Mouse (Mus musculus) liver, embryonic 14.5 days (tissue): Measurements from ENCODE around the gene Adam19. TPM values are rescaled to one million over a fixed set of nuclear protein-coding genes. Genes with fewer than 3 reads are reported as not detected.

Source experiments
- ATAC-seq: fragments of 200-750 bp; cut with Nextera tagmentation; 2 replicates; pipeline ENCODE4 v1.8.0; 2017; ENCODE audit warnings: moderate number of reproducible peaks, mild to moderate bottlenecking, moderate library complexity; ENCODE audit not compliant: insufficient read depth
- DNase-seq, 3 experiments: peaks; one replicate each; pipeline ENCODE4 v3.0.0-alpha.2; 2012 to 2013; ENCODE audit warnings: low read depth in 3 of 3, low spot score in 3 of 3
- H3K27ac ChIP-seq: fragments of 300-500 bp; sonication (generic); 2 replicates; pipeline ENCODE4 v1.5.1; 2014; ENCODE audit warnings: moderate library complexity, mild to moderate bottlenecking, control low read depth, inconsistent platforms
- H3K27me3 ChIP-seq: fragments of 300-500 bp; sonication (generic); 2 replicates; pipeline ENCODE4 v1.6.1; 2014; ENCODE audit warnings: mild to moderate bottlenecking, low read length, moderate library complexity; ENCODE audit not compliant: control insufficient read depth, insufficient read depth
- H3K36me3 ChIP-seq: fragments of 300-500 bp; sonication (generic); replicated peaks from 2 replicates; pipeline ENCODE4 v1.6.1; 2014; ENCODE audit warnings: low read depth; ENCODE audit not compliant: control insufficient read depth, insufficient read depth
- H3K4me1 ChIP-seq, 2 experiments: fragments of 200-500 bp in 1 of 2; fragments of 300-500 bp in 1 of 2; sonication (generic) in 1 of 2; replicated peaks; 2 replicates each; pipeline ENCODE4 v1.6.1; 2012 to 2014; ENCODE audit warnings: antibody characterized with exemption in 1 of 2, inconsistent platforms in 1 of 2, low read length in 1 of 2; ENCODE audit not compliant: control insufficient read depth in 2 of 2, insufficient read depth in 2 of 2
- H3K4me2 ChIP-seq: fragments of 300-500 bp; sonication (generic); 2 replicates; pipeline ENCODE4 v1.6.1; 2014; ENCODE audit warnings: low read depth, mild to moderate bottlenecking, control low read depth, moderate library complexity
- H3K4me3 ChIP-seq, 2 experiments: fragments of 200-500 bp in 1 of 2; fragments of 300-500 bp in 1 of 2; sonication (generic) in 1 of 2; 2 replicates each; pipeline ENCODE4 v1.5.1; 2012 to 2014; ENCODE audit warnings: low read depth in 2 of 2, low read length in 2 of 2, mild to moderate bottlenecking in 2 of 2, control low read depth in 1 of 2, inconsistent platforms in 1 of 2, moderate library complexity in 1 of 2; ENCODE audit not compliant: insufficient read depth in 1 of 2
- H3K9ac ChIP-seq: fragments of 300-500 bp; sonication (generic); replicated peaks from 2 replicates; pipeline ENCODE4 v1.6.1; 2014; ENCODE audit warnings: mild to moderate bottlenecking, control low read depth, moderate library complexity
- H3K9me3 ChIP-seq: fragments of 300-500 bp; sonication (generic); 2 replicates; pipeline ENCODE4 v1.6.1; 2016; ENCODE audit warnings: low read length, mixed read lengths; ENCODE audit not compliant: control insufficient read depth
- CTCF ChIP-seq: IDR thresholded peaks from 2 replicates; pipeline ENCODE4 v1.5.1; 2016; ENCODE audit warnings: antibody characterized with exemption, low read depth, control low read depth
- EP300 ChIP-seq: IDR thresholded peaks from 2 replicates; pipeline ENCODE4 v1.6.1; 2016; ENCODE audit warnings: antibody characterized with exemption, low read depth
- WGBS: fragments of 180-500 bp; shearing (Covaris S2); extraction: QIAGEN DNeasy Blood & Tissue Kit; methylation state at CpG from one replicate; pipeline ENCODE4 v1.1.7; 2014; ENCODE audit not compliant: insufficient replicate concordance; 5-methylcytosine and 5-hydroxymethylcytosine counted together
- polyA plus RNA-seq, 2 experiments: library from polyadenylated mRNA; depleted of rRNA in 1 of 2; stranded (reverse) in 1 of 2; unstranded in 1 of 2; fragments of >200 nt; fragmentation: Nextera tagmentation in 1 of 2; extraction: Ambion mirVana in 1 of 2; gene quantifications; 2 replicates each; pipeline versions ENCODE4 v1.2.1 to v1.2.3; 2012 to 2014

Gene Adam19
- polyA plus RNA-seq, 2 experiments, result 0.60 to 1.2 TPM

- no peaks in the 10 kb centered on the region for H3K36me3 ChIP-seq
- no peak for DNase-seq
- no peak overlapping the region for H3K27ac ChIP-seq
- ATAC-seq, result no peak
- H3K4me2 ChIP-seq, result no peak overlapping the region
- H3K27me3 ChIP-seq, result no peaks in the 10 kb centered on the region
- TF ChIP-seq EP300 (no peak), CTCF (no peak)
- H3K4me3 ChIP-seq, result no peak overlapping the region
- H3K9ac ChIP-seq, result no peak overlapping the region
- H3K4me1 ChIP-seq, result no peaks in the 10 kb centered on the region
- WGBS, result 60% methylated on average over 3 of the region's 3 CpGs
- no peaks in the 10 kb centered on the region for H3K9me3 ChIP-seq
Measured at GRCm38 (mm10) chr11:46113211-46113610, 57.4 kb downstream of the Adam19 start.

DNA sequence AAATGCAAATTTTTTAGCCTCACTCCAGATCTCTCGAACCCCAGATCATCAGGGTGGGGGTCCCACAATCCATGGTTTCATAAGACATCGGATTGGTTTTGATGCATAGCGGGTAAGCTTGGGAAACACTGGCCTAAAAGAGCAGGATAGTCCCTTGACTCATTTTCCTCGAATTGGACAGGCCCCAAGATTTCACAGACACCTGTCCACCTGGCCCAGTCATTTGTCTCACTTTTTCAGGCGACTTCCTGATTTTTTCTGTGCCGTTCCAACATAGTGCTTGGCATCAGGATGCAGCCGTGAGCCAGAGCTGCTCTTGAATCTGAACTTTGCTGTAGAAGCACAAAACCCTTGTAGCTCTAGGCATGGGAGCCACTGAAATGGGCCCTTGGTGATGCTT lies 58.4 kb downstream of the Adam19 start:
- no peaks in the 10 kb centered on the region for H3K4me1 ChIP-seq
- WGBS, result 62% methylated on average over 7 of the region's 7 CpGs
- H3K27me3 ChIP-seq, result no peaks in the 10 kb centered on the region
- ATAC-seq (no peak), DNase-seq (no peak)
- H3K4me3 ChIP-seq, result no peak overlapping the region
- H3K4me2 ChIP-seq, result no peak overlapping the region
- no peak overlapping the region for H3K27ac ChIP-seq
- no peak overlapping the region for H3K9ac ChIP-seq
- TF ChIP-seq EP300 (no peak), CTCF (no peak)
- H3K36me3 ChIP-seq, result no peaks in the 10 kb centered on the region
- no peaks in the 10 kb centered on the region for H3K9me3 ChIP-seq

DNA sequence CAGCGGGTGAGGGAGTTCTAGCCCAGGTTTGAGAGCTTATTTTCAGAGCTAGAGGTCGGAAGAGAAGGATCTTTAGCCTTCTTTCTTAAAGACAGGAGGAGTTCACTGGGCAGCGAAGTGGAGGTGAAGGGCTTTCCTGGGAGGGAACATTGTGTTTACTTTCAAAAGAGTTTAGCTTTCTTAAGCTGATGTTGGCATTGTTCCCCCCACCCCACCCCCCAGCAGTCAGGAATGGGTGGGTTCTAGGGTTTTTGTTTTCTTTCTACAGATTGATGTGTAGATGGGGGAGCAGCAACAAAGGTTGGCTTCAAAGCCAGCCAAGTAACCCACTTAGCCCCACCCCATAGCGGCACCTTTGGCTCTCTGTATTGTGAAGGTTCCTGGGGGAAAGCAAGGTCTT lies 59.2 kb downstream of the Adam19 start:
- Histone ChIP-seq H3K4me1 (no peaks in the 10 kb centered on the region), H3K9ac (no peak overlapping the region), H3K4me2 (no peak overlapping the region), H3K27me3 (no peaks in the 10 kb centered on the region), H3K9me3 (no peaks in the 10 kb centered on the region), H3K27ac (no peak overlapping the region), H3K4me3 (no peak overlapping the region), H3K36me3 (no peaks in the 10 kb centered on the region)
- no peak for TF ChIP-seq EP300
- no peak for TF ChIP-seq CTCF
- no peak for DNase-seq
- no peak for ATAC-seq
- WGBS, result 63% methylated on average over 4 of the region's 4 CpGs

DNA sequence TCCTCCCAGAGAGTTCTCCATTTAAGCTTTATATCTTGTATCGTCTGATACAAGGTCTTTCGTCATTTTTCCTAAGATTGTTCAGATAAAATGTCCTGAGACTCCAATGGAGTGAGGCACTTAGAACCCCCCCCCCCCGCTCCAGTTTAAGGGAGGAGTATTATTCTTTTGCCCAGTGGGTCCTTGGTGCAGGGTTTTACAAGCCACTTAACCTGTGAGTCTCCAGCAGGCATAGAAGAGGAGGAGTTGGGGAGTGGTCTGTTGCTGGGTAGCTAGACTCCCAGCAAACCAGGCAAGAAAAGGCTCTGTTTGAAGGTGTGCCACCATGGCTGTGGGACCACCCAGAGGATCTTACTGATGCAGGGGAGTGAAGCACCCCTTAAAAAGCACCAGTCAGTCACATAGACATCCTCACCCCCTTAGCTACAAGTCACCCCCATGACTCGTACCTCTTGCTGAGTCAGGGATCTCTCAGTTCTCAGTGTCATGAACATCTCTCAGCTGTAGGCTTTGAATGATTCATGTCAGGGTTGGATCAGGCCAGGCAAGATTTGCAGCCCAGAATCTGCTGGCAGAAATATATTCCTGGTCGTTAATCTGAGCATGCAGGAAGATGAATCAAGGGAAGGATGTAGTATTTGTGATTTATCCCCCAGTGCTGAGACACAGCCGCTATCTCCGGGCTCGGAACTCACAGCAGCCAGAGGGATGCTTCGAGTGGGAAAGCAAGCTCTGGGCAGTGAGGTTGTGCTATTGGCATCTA lies 59.8 kb downstream of the Adam19 start:
- 62% methylated on average over 9 of the region's 9 CpGs for WGBS
- TF ChIP-seq EP300, result no peak
- no peak for TF ChIP-seq CTCF
- no peaks in the 10 kb centered on the region for H3K27me3 ChIP-seq
- ATAC-seq (no peak), DNase-seq (no peak)
- no peak overlapping the region for H3K9ac ChIP-seq
- H3K9me3 ChIP-seq, result no peaks in the 10 kb centered on the region
- no peak overlapping the region for H3K4me2 ChIP-seq
- H3K36me3 ChIP-seq, result no peaks in the 10 kb centered on the region
- no peaks in the 10 kb centered on the region for H3K4me1 ChIP-seq
- H3K4me3 ChIP-seq, result no peak overlapping the region
- H3K27ac ChIP-seq, result no peak overlapping the region

- DNase-seq (no peak), ATAC-seq (no peak)
- no peaks in the 10 kb centered on the region for H3K9me3 ChIP-seq
- H3K4me2 ChIP-seq, result no peak overlapping the region
- no peaks in the 10 kb centered on the region for H3K27me3 ChIP-seq
- no peak overlapping the region for H3K27ac ChIP-seq
- H3K36me3 ChIP-seq, result no peaks in the 10 kb centered on the region
- TF ChIP-seq EP300 (no peak), CTCF (no peak)
- no peak overlapping the region for H3K9ac ChIP-seq
- H3K4me1 ChIP-seq, result no peaks in the 10 kb centered on the region
- no peak overlapping the region for H3K4me3 ChIP-seq
- 64% methylated on average over 2 of the region's 2 CpGs for WGBS
Measured at GRCm38 (mm10) chr11:46116510-46116909, 60.7 kb downstream of the Adam19 start.
